Mouse (Mus musculus): ENCODE results near the gene Stambp. TPM values are rescaled to one million over a fixed set of nuclear protein-coding genes. Genes with fewer than 3 reads are reported as not detected.
A peak's percentile ranks its signal among the peaks of the same experiment; 100 is the strongest.
"Not testable (repeated sequence)": the region's sequence is repeated elsewhere in the genome, so short reads cannot be mapped to it uniquely, and the experiment has no call there.

Gene Stambp
- polyA plus RNA-seq, 1 experiment from 2014 or later, result 32.0 TPM

GRCm38 (mm10) chr6:83597988-83598387 lies 25.5 kb upstream of the Stambp start:
- ATAC-seq (ENCODE audit: low FRiP score), result no peak
- no peak for DNase-seq (ENCODE audit: low spot score)
- Histone ChIP-seq H3K27me3 (ENCODE audit: control insufficient read depth, insufficient read depth, low read length) (no peaks in the 10 kb centered on the region), H3K9ac (ENCODE audit: low read depth, low read length) (no peak overlapping the region), H3K4me1 (replicated peaks; ENCODE audit: control insufficient read depth, insufficient read depth, low read length) (no peaks in the 10 kb centered on the region), H3K27ac (ENCODE audit: low read depth, low read length) (no peak overlapping the region), H3K4me3 (ENCODE audit: low read depth, low read length) (no peak overlapping the region), H3K36me3 (ENCODE audit: control insufficient read depth, insufficient read depth, low read length) (no peaks in the 10 kb centered on the region), H3K4me2 (replicated peaks; ENCODE audit: low read depth, low read length) (no peak overlapping the region), H3K9me3 (ENCODE audit: control insufficient read depth, low read length) (no peaks in the 10 kb centered on the region)
- WGBS, result 62% methylated on average over 3 of the region's 3 CpGs

DNA sequence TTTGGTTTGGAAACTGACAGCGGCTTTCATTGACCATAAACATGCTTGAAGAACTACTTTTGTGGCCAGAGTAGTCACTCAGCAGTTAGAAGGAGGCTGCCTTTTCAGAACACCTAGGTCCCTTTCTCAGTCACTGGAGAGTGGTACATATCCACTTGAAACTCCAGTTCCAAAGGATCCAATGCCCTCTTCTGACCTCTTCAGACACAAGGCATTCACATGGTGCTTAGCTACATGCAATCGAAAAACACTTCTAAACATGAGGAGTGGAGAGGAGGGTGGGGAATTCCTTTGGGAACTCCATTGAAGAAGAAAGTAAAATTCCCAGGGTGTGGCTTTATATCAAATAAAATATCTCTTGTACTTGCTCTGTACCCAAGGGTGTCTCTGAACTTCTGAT lies 22.5 kb upstream of the Stambp start:
- Histone ChIP-seq H3K4me3 (ENCODE audit: low read depth, low read length) (no peak overlapping the region), H3K4me1 (replicated peaks; ENCODE audit: control insufficient read depth, insufficient read depth, low read length) (no peaks in the 10 kb centered on the region), H3K9ac (ENCODE audit: low read depth, low read length) (no peak overlapping the region), H3K27me3 (ENCODE audit: control insufficient read depth, insufficient read depth, low read length) (no peaks in the 10 kb centered on the region), H3K4me2 (replicated peaks; ENCODE audit: low read depth, low read length) (no peak overlapping the region), H3K27ac (ENCODE audit: low read depth, low read length) (no peak overlapping the region), H3K9me3 (ENCODE audit: control insufficient read depth, low read length) (no peaks in the 10 kb centered on the region), H3K36me3 (ENCODE audit: control insufficient read depth, insufficient read depth, low read length) (no peaks in the 10 kb centered on the region)
- DNase-seq (ENCODE audit: low spot score) (no peak), ATAC-seq (ENCODE audit: low FRiP score) (no peak)
- WGBS, result 87% methylated on average over 2 of the region's 2 CpGs

- Histone ChIP-seq H3K9ac (ENCODE audit: low read depth, low read length) (no peak overlapping the region), H3K27me3 (ENCODE audit: control insufficient read depth, insufficient read depth, low read length) (no peaks in the 10 kb centered on the region), H3K4me2 (replicated peaks; ENCODE audit: low read depth, low read length) (no peak overlapping the region), H3K4me1 (replicated peaks; ENCODE audit: control insufficient read depth, insufficient read depth, low read length) (no peaks in the 10 kb centered on the region), H3K9me3 (ENCODE audit: control insufficient read depth, low read length) (no peaks in the 10 kb centered on the region), H3K4me3 (ENCODE audit: low read depth, low read length) (no peak overlapping the region), H3K36me3 (ENCODE audit: control insufficient read depth, insufficient read depth, low read length) (no peaks in the 10 kb centered on the region), H3K27ac (ENCODE audit: low read depth, low read length) (no peak overlapping the region)
- DNase-seq (ENCODE audit: low spot score) (no peak), ATAC-seq (ENCODE audit: low FRiP score) (no peak)
- 78% methylated on average over 7 of the region's 7 CpGs for WGBS
Observed at GRCm38 (mm10) chr6:83593896-83594295, 21.4 kb upstream of the Stambp start.

GRCm38 (mm10) chr6:83592051-83592450 lies 19.5 kb upstream of the Stambp start:
- no peaks in the 10 kb centered on the region for H3K9me3 ChIP-seq (ENCODE audit: control insufficient read depth, low read length)
- WGBS, result 82% methylated on average over 8 of the region's 8 CpGs
- H3K4me3 ChIP-seq (ENCODE audit: low read depth, low read length), result no peak overlapping the region
- no peak overlapping the region for H3K4me2 ChIP-seq (replicated peaks; ENCODE audit: low read depth, low read length)
- DNase-seq (ENCODE audit: low spot score) (no peak), ATAC-seq (ENCODE audit: low FRiP score) (no peak)
- H3K27ac ChIP-seq (ENCODE audit: low read depth, low read length), result no peak overlapping the region
- H3K36me3 ChIP-seq (ENCODE audit: control insufficient read depth, insufficient read depth, low read length), result no peaks in the 10 kb centered on the region
- H3K27me3 ChIP-seq (ENCODE audit: control insufficient read depth, insufficient read depth, low read length), result no peaks in the 10 kb centered on the region
- H3K4me1 ChIP-seq (replicated peaks; ENCODE audit: control insufficient read depth, insufficient read depth, low read length), result no peaks in the 10 kb centered on the region
- H3K9ac ChIP-seq (ENCODE audit: low read depth, low read length), result no peak overlapping the region

DNA sequence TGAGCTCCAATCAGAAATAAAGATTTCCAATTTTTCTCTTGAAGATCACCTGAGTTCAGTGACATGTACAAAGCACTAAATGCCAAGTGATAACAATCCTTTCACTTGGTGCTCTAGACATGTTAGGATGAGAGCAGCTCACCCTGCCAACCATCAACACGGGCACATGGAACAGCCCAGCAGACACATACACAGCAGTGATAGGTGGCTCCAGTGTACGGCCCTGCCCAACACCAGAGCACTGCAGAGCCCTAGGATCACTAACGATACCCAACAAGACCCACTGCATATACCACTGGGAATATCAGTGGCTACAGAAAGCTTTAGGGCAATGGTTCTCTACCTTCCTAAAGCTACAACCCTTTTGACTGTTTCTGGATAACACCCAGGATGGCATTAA lies 17.8 kb upstream of the Stambp start:
- ATAC-seq (ENCODE audit: low FRiP score) (no peak), DNase-seq (ENCODE audit: low spot score) (no peak)
- no peaks in the 10 kb centered on the region for H3K9me3 ChIP-seq (ENCODE audit: control insufficient read depth, low read length)
- no peaks in the 10 kb centered on the region for H3K4me1 ChIP-seq (replicated peaks; ENCODE audit: control insufficient read depth, insufficient read depth, low read length)
- no peak overlapping the region for H3K4me2 ChIP-seq (replicated peaks; ENCODE audit: low read depth, low read length)
- no peaks in the 10 kb centered on the region for H3K36me3 ChIP-seq (ENCODE audit: control insufficient read depth, insufficient read depth, low read length)
- no peaks in the 10 kb centered on the region for H3K27me3 ChIP-seq (ENCODE audit: control insufficient read depth, insufficient read depth, low read length)
- H3K9ac ChIP-seq (ENCODE audit: low read depth, low read length), result no peak overlapping the region
- 91% methylated on average over 3 of the region's 3 CpGs for WGBS
- no peak overlapping the region for H3K27ac ChIP-seq (ENCODE audit: low read depth, low read length)
- no peak overlapping the region for H3K4me3 ChIP-seq (ENCODE audit: low read depth, low read length)

DNA sequence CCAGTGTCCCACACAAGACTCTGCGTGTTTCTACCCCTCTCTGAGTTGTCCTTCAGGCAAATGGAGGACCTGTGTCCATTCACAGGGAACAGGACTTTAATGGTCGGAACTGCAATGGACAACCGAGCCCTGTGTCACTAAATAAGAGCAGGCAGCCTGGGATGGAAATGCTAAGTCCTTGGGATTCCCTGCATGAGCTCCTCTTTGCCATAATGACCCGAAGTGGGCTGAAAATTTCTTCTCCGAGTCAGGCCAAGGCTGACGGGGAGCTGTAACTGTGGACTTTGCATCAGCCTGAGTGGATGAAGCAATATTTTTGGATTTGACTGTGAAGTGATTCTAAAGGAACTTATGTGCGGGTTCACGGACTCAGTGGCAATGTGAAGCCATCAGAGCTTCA lies 14.7 kb upstream of the Stambp start:
- not testable (repeated sequence) for H3K9ac ChIP-seq (ENCODE audit: low read depth, low read length); H3K4me3 ChIP-seq (ENCODE audit: low read depth, low read length); H3K36me3 ChIP-seq (ENCODE audit: control insufficient read depth, insufficient read depth, low read length); H3K27me3 ChIP-seq (ENCODE audit: control insufficient read depth, insufficient read depth, low read length); H3K4me1 ChIP-seq (replicated peaks; ENCODE audit: control insufficient read depth, insufficient read depth, low read length); H3K27ac ChIP-seq (ENCODE audit: low read depth, low read length); ATAC-seq (ENCODE audit: low FRiP score); H3K4me2 ChIP-seq (replicated peaks; ENCODE audit: low read depth, low read length); DNase-seq (ENCODE audit: low spot score); H3K9me3 ChIP-seq (ENCODE audit: control insufficient read depth, low read length)
- WGBS, result 88% methylated on average over 8 of the region's 8 CpGs

- H3K9ac ChIP-seq (ENCODE audit: low read depth, low read length); ATAC-seq (ENCODE audit: low FRiP score); H3K4me2 ChIP-seq (replicated peaks; ENCODE audit: low read depth, low read length); H3K4me3 ChIP-seq (ENCODE audit: low read depth, low read length); H3K27me3 ChIP-seq (ENCODE audit: control insufficient read depth, insufficient read depth, low read length); H3K4me1 ChIP-seq (replicated peaks; ENCODE audit: control insufficient read depth, insufficient read depth, low read length); H3K36me3 ChIP-seq (ENCODE audit: control insufficient read depth, insufficient read depth, low read length); H3K27ac ChIP-seq (ENCODE audit: low read depth, low read length); DNase-seq (ENCODE audit: low spot score); H3K9me3 ChIP-seq (ENCODE audit: control insufficient read depth, low read length): not testable (repeated sequence)
- 87% methylated on average over 9 of the region's 9 CpGs for WGBS
Observed at GRCm38 (mm10) chr6:83585328-83585727, 12.8 kb upstream of the Stambp start.

DNA sequence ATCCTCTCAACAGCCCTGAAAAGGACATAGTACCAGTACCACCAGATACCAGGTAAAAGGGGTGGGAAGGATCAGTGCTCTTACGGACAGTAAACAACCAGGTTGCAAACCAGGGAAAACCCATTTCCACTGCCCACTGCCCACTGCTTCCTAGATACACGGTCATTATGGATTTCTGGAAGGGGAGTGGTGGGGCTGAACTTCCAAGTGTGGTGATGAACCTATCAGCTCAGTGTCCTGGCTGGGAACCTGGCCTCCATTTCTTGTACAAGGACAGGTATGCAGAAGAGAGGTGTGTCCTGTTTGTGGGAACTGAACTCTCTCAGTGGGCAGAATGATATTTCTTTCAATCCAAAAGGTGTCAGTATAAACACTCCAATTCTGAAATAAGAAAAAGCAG lies 11.1 kb upstream of the Stambp start:
- Histone ChIP-seq H3K4me3 (ENCODE audit: low read depth, low read length) (no peak overlapping the region), H3K4me1 (replicated peaks; ENCODE audit: control insufficient read depth, insufficient read depth, low read length) (no peaks in the 10 kb centered on the region), H3K36me3 (ENCODE audit: control insufficient read depth, insufficient read depth, low read length) (no peaks in the 10 kb centered on the region), H3K4me2 (replicated peaks; ENCODE audit: low read depth, low read length) (no peak overlapping the region), H3K27ac (ENCODE audit: low read depth, low read length) (no peak overlapping the region), H3K9ac (ENCODE audit: low read depth, low read length) (no peak overlapping the region), H3K9me3 (ENCODE audit: control insufficient read depth, low read length) (no peaks in the 10 kb centered on the region), H3K27me3 (ENCODE audit: control insufficient read depth, insufficient read depth, low read length) (no peaks in the 10 kb centered on the region)
- DNase-seq (ENCODE audit: low spot score), result no peak
- no peak for ATAC-seq (ENCODE audit: low FRiP score)
- 78% methylated on average over 2 of the region's 2 CpGs for WGBS

GRCm38 (mm10) chr6:83582938-83583270 lies 10.4 kb upstream of the Stambp start:
- H3K9me3 ChIP-seq (ENCODE audit: control insufficient read depth, low read length), result no peaks in the 10 kb centered on the region
- no peaks in the 10 kb centered on the region for H3K36me3 ChIP-seq (ENCODE audit: control insufficient read depth, insufficient read depth, low read length)
- H3K27me3 ChIP-seq (ENCODE audit: control insufficient read depth, insufficient read depth, low read length), result no peaks in the 10 kb centered on the region
- peak; percentile 78 for DNase-seq (ENCODE audit: low spot score)
- no peak overlapping the region for H3K4me3 ChIP-seq (ENCODE audit: low read depth, low read length)
- 2% methylated on average over 6 of the region's 6 CpGs for WGBS
- peak; percentile 54; the same call in 1 of the 2 replicates for ATAC-seq (ENCODE audit: low FRiP score)
- H3K4me2 ChIP-seq (replicated peaks; ENCODE audit: low read depth, low read length), result no peak overlapping the region
- no peak overlapping the region for H3K27ac ChIP-seq (ENCODE audit: low read depth, low read length)
- H3K9ac ChIP-seq (ENCODE audit: low read depth, low read length), result no peak overlapping the region
- no peaks in the 10 kb centered on the region for H3K4me1 ChIP-seq (replicated peaks; ENCODE audit: control insufficient read depth, insufficient read depth, low read length)
